Mouse (Mus musculus) embryo, embryonic 11.5 days (tissue): Measurements from ENCODE around the gene Tnfrsf1b.

Source experiments
- DNase-seq: peaks from one replicate; pipeline ENCODE4 v3.0.0-alpha.2; 2012; ENCODE audit warnings: low read depth, low spot score

Gene Tnfrsf1b

GRCm38 (mm10) chr4:145257751-145258434 is 11.2 kb upstream of the Tnfrsf1b start:
- DNase-seq = no peak

GRCm38 (mm10) chr4:145256144-145256543 is 9.5 kb upstream of the Tnfrsf1b start:
- DNase-seq = no peak

GRCm38 (mm10) chr4:145254418-145254817 is 7.7 kb upstream of the Tnfrsf1b start:
- no peak for DNase-seq

- no peak for DNase-seq
Observed at GRCm38 (mm10) chr4:145252611-145253010, 5.9 kb upstream of the Tnfrsf1b start.

- DNase-seq = no peak
Observed at GRCm38 (mm10) chr4:145251546-145251945, 4.9 kb upstream of the Tnfrsf1b start.

- no peak for DNase-seq
Observed at GRCm38 (mm10) chr4:145250002-145250401, 3.3 kb upstream of the Tnfrsf1b start.

GRCm38 (mm10) chr4:145247556-145247955 is 886 bp upstream of the Tnfrsf1b start:
- no peak for DNase-seq

GRCm38 (mm10) chr4:145245581-145245980 is 1.1 kb downstream of the Tnfrsf1b start:
- no peak for DNase-seq

GRCm38 (mm10) chr4:145244676-145245075 is 2.0 kb downstream of the Tnfrsf1b start:
- DNase-seq = no peak

- no peak for DNase-seq
Observed at GRCm38 (mm10) chr4:145242719-145243350, 3.8 kb downstream of the Tnfrsf1b start.

GRCm38 (mm10) chr4:145240723-145241231 is 5.9 kb downstream of the Tnfrsf1b start:
- DNase-seq = no peak

GRCm38 (mm10) chr4:145239049-145239830 is 7.4 kb downstream of the Tnfrsf1b start:
- no peak for DNase-seq

GRCm38 (mm10) chr4:145236027-145236426 is 10.6 kb downstream of the Tnfrsf1b start:
- no peak for DNase-seq

GRCm38 (mm10) chr4:145233487-145234228 is 13.0 kb downstream of the Tnfrsf1b start:
- DNase-seq = no peak

- DNase-seq = no peak
Observed at GRCm38 (mm10) chr4:145231732-145232131, 14.9 kb downstream of the Tnfrsf1b start.

GRCm38 (mm10) chr4:145230647-145231046 is 16.0 kb downstream of the Tnfrsf1b start:
- DNase-seq = no peak

- no peak for DNase-seq
Observed at GRCm38 (mm10) chr4:145229524-145230163, 17.0 kb downstream of the Tnfrsf1b start.

- DNase-seq = no peak
Observed at GRCm38 (mm10) chr4:145229051-145229450, 17.6 kb downstream of the Tnfrsf1b start.

- no peak for DNase-seq
Observed at GRCm38 (mm10) chr4:145224613-145225012, 22.1 kb downstream of the Tnfrsf1b start.

GRCm38 (mm10) chr4:145222064-145222463 is 24.6 kb downstream of the Tnfrsf1b start:
- DNase-seq = no peak

GRCm38 (mm10) chr4:145221379-145221778 is 25.3 kb downstream of the Tnfrsf1b start:
- no peak for DNase-seq
